Mouse (Mus musculus): ENCODE measurements at regions not wholly inside any gene's neighbourhood (a gene's known extent, or its start where the extent isn't known, plus 50 kb on each side); places are given as distances from the start of the nearest gene placed in this dataset.

DNA sequence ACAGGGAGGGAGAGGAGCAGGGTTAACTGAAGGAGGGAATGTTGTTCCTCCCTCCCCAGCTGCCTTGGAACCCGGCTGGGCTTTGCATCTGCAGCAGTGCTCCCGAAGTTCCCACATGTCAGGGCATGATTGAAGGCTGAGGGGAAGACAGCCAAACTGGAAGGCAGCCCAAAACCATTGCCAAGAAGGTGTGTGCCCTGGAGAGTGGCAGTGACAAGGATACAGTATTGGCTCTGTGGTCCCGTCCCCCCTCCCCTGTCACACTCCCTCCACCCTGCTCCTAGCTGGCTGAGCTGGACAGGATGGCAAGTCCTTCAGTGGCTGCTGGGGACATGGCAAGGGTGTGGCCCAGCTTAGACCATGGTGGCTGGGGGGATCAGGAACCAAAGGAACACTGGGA lies 79.1 kb downstream of the Cyp26b1 start:
- DNase-seq (ENCODE audit: low spot score in 2 of 2) = peak in 1 of 2 experiments; percentile 10

DNA sequence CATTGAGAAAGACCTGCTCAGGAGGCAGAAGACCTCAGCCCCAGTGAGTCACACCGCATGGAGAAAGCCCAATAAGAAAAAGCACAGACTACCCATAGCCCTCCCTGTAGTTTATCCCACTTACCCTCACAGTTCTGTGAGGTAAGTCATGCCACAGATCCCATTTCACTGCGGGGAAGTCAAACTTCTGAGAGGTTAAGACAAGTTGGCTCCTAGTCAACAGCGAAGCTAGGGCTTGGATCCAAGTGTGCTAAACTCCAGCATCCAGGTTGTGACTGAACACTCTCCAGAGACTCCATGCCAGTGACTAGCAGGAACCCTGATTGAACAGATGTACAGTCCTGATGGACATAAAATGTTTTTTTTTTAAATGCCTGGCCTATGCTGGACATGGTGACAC lies 85.1 kb downstream of the Cyp26b1 start:
- DNase-seq (ENCODE audit: low spot score in 2 of 2) = no peak

DNA sequence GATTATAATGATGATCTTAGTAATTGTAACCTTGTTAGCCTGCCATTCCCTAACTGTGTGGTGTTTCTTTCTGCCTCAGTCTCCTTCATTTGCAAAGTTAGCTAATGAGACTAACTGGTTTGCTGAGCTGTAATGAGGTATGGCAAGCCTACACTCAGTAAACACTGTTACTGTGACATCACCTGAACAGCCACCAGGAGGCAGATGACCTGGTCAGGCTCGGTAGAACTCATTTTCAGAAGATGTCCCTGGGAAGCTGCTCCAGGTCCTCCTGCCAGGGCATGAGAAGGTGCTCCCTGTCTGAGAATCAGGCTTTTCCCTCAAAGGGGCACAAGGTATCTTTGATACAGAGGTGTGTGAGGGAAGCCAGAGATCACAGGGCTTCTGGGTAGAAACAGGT lies 87.0 kb downstream of the Cyp26b1 start:
- DNase-seq (ENCODE audit: low spot score in 2 of 2) = no peak

DNA sequence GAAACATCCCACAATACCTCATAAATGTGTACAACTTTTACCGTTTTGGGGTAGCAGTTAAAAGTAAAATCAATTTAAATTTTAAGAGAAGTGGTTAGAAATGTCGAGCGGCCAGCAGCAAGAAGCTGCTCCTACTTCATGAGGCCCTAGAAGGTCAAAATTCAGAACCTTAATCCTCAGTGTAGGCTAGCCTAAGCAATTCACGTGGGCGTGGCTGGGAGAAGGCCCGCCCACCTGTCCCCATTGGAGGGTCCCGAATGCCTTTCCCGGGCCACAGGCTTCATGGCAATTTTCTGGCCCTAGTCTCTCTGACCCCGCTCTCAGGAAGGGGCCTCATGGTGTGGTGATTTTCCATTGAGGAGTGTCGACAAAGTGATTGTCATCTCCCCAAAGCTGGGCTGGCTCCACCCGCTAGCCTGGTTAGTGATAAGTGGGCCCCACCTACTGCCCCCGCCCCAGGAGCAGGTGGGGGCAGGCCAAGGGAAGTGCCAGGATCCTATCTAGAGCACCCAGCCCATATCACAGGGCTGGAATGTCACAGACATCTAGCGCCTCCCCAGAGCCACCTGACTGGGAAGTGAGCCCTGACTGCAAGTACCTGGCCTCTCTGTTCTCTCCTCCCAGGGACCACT lies 93.3 kb downstream of the Cyp26b1 start:
- DNase-seq (ENCODE audit: low spot score in 2 of 2) = no peak

DNA sequence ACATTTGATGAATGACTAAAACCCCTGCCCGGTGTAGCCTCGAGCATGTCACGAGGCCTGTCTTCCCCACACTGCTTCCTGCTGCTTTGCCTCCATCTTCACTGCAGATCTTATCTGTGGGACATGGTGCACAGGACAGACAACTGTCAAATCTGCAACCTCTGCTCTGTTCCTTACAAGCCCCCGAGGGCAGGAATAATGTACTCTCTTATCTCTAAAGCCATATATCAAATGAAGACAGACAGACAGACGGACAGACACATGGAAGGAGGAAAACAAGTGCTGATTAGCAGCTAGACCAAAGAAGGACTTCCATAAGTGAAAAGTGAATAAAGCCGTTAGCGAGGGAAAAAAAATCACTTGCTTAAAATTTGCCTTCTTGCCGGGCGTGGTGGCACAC lies 95.6 kb downstream of the Cyp26b1 start:
- no peak for DNase-seq (ENCODE audit: low spot score in 2 of 2)

DNA sequence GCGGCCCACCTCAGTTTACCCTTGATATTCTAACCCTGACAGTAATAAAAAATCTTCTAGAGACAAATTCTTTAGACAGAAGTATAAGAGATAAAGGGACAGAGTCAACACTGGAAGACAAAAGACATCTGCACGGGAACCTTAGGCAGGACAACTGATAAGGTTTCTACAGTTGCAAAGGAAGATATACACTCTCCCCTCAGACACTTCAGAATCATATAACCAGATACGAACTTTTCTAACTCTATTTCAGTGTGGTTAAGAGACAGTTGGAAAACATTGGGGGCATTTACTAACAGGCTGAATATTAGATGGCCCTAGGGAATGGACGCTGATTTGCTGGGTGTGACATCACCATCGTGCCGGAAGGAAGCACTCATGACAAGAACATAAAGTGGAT lies 100.0 kb downstream of the Cyp26b1 start:
- no peak for DNase-seq (ENCODE audit: low spot score in 2 of 2)

DNA sequence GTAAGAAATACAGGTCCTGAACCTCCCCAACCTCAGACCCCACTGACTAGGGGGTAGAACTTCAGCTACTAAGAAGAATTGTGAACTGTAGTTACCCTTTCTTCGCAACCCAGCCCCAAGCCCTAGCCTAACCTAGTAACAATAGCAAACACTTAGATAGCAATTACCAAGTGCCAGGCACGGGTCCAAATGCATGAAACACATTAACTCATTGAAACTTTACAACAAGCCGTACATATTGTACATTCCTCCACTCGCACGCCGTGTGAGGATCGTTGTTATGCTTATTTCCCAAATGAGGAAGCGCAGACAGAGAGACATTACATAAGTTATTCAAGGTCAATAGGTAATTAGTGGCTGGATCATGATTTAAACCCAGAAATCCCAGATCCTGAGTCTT lies 100.5 kb downstream of the Cyp26b1 start:
- DNase-seq (ENCODE audit: low spot score in 2 of 2) = no peak

DNA sequence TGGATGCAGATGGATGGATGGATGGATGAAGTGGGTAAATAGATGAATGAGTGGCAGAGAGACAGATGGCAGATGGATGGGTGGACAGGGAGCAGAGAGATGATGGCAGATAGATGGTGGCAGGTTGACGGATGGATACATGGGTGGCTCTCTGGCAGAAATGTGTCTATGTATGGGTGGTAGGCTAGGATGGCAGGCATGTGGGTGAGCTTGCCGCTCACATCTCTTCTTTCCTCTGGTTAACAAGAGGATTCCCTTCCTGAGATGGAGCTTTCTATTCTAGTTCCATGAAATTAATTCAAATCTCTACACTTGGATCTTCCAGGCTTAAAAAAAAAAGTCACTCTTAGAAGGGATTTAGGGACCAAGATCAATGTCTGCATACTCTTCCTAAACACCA lies 101.1 kb downstream of the Cyp26b1 start:
- DNase-seq (ENCODE audit: low spot score in 2 of 2) = no peak

DNA sequence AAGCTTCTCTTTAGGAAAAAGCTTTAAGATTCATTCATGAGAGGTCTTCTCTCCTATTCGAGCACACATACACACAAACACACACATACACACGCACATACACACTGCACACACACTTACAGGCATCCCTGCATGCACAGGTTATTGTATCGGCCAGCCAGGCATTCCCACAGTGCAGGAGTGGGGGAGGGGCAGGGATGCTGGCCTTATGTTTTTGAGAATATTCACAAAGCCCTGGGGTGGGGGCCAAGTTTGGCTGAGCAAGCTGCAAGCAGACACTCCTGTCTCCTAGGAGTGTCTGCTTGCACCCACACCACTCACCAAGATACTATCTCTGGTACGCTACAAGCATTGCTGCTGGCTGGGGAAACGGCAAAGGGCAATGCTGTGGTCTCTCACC lies 102.6 kb downstream of the Cyp26b1 start:
- no peak for DNase-seq (ENCODE audit: low spot score in 2 of 2)

DNA sequence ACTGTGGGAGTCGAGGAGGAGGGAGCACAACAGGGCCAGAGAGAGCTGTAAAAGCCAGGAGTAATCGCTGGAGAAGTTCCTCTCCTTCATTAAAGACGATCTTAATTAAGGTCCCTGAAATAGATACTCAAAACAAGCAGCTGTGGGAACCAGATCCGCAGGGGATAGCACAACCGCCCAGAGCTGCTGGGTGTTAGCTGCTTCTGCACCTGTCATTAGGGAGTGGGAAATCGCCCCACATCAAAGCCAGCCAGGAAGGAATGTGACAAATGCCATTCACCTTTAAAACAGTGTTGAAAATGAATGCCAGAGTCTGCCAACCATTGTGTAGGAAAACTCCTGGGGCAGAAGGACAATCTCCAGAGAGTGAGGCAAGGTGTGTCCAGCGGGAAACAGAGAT lies 112.5 kb downstream of the Cyp26b1 start:
- DNase-seq (ENCODE audit: low spot score in 2 of 2) = no peak

DNA sequence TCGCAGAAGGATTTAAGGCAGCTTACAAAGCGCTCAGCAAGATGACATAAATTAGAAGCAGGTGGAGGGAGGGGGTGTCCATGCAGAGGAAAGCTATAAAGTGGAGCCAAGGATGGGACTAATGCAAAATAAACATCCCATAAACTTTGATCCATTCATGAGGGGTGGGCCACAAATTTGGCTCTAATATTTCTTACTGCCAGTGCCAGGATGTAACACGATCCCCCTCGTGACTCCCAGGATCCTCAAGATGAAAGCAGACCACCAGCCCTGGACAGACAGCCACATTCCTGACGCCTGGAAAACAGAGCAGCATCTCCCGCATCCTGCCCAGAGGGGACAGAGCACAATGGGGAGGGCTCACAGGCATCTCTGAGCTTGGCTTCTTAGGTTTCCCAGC lies 116.6 kb downstream of the Cyp26b1 start:
- no peak for DNase-seq (ENCODE audit: low spot score in 2 of 2)

DNA sequence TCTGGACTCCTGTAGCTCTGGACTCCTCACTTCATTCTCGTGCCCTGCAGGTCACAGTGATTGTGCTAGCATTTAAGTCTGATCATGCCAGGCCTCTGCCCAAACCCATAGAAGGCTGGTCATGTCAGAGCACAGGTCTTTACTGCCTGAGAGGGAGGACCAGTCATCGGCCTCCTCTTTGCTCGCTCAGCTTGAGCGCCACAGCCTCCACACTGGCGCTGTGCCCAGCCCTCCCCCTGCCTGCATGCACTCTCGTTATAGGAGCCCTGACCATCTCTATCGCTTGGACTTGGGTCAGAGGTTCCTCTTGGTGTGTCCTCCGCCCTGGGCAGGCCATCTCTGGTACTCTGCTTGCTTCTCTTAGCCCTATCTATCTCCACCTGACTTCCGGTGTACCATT lies 117.2 kb downstream of the Cyp26b1 start:
- DNase-seq (ENCODE audit: low spot score in 2 of 2) = peak in 1 of 2 experiments; percentile 53

DNA sequence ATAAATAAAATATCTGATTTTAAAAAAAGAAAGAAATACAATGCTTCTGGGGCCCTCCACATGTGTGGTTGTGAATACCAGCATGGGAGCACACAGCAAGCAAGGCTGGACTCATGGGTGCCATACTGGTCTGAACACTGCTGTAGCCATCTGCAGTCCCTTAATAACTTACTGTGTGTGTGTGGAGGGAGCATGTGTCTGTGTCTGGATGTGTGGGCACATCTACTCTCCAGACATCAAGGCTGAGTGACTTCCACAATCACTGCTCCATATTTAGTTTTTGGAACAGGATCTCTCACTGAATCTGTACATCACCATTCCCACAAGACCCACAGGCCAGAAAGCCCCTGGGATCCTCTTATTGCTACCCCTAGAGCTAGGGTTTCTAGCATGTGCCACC lies 118.9 kb downstream of the Cyp26b1 start:
- no peak for DNase-seq (ENCODE audit: low spot score in 2 of 2)

DNA sequence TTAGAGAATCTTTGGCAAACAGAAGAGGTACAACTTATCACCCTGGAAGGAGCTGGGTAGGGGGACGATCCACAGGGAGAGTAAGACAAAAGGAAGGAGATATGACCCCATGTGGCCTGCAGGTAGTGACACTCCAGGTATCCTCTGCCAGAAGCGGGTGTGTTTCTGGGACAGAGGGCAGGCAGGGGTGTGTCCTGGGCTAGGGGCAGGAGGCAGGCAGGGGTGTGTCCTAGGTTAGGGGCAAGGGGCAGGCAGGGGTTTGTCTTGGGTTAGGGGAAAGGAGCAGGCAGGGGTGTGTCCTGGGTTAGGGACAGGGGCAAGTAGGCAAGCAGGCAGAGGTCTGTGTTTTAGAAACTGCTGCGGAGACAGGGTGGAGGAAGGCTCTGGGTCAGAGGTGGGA lies 120.5 kb downstream of the Cyp26b1 start:
- DNase-seq (ENCODE audit: low spot score in 2 of 2) = no peak

DNA sequence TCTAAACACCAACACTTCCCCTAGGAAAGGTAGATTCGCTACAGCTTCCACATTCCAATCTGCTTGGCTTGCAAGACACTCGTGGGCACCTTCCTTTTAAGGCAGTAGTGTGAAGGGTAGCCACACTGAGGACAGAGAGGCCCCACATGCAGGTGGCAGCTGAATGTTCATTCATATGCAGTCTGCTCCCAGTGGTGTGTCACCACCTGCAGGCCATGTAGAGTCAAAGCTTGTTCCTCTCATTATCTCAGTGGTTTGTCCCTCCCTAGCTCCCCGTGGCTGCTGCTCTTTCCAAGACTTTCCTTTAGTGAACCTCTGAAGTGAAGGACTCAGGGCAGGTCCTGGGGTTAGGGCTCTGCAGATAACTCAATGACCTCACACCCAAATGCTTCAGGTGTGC lies 121.4 kb downstream of the Cyp26b1 start:
- no peak for DNase-seq (ENCODE audit: low spot score in 2 of 2)

DNA sequence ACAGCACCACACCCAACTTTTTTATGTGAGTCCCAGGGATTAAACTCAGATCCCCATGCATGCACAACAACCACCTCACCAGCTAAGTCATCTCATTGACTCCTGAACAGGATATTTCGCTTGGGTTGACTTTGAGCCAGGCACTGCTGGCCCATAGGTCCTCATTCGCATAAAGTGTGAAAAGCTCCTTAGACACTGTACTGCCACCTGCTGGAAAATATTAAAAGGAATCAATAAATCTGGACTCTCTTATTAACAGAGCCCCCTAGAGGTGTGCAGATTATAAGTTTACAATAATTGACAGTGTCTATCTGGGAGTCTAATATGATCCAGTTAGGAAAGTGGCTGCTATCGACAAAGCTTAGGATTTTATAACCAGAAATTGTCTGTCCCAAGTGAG lies 126.4 kb downstream of the Cyp26b1 start:
- DNase-seq (ENCODE audit: low spot score in 2 of 2) = no peak

DNA sequence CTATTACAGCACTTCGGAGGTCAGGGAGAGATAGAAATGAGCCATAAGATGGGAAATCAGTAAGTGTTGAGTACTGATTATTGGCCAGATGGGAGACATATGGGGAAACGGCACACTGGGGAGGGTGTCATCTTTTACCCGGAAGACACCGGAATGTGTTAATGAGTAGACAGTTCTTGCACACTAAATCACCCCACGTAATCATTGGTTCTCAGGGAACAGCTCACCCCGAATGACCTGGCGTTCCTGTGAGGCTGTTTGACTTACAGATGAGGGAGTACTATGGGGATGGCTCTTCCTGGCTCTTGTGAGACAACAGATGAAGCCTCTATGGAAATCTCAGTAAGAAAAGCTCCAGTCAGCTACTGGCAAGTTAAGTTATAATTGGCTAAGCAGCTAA lies 127.5 kb downstream of the Cyp26b1 start:
- DNase-seq (ENCODE audit: low spot score in 2 of 2) = no peak

DNA sequence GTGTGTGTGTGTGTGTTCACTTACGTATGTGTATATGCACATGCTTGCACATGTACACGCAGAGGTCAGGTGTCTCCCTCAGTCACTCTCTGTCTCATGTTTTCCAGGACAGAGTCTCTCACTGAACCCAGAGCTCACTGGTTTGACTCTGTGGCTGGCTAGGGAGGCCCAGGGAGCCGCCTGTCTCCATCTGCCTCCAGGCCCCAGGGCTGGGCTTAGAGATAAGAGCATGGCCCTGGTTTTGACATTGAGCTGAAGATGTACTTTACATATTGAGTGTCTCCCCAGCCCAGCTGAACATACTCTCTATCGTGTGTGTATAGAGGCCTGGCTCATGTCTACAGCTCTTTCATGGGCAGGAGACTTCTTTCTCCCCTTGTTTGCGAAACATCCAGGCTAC lies 128.1 kb downstream of the Cyp26b1 start:
- DNase-seq (ENCODE audit: low spot score in 2 of 2) = no peak

DNA sequence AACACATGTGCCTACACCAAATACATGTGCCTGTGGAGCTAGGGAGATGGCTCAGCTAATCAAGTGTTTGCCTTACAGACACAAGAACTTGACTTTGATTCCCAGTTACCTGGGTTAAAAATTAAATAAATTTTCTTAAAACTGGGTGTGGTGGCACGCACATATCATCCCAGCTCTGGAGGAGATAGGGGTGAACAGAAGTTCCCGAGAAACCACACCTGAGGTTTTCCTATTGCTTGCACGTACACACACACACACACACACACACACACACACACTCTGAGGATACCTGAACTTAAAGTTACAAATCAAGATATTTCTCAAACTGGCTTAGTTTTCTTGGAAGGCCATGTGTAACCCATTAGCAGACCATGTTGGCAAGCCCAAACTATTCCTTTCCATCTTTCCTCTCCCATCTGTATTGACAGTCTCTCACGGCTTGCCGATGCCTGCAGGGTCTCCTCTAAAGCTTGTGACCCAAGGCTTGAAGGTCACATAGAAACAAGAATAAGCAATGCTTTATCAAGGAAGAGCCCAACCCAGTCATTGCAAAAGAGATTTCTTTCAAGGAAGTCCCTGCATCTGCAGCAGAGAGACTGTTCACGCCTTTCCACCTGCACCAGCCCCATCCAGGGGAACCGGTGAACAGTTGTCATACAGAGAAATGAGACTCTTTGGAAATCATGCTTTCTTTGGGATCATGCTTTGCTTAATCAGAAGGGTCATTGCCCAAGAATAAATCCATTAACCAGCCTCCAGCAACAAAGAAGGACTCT lies 129.9 kb downstream of the Cyp26b1 start:
- no peak for DNase-seq (ENCODE audit: low spot score in 2 of 2)

DNA sequence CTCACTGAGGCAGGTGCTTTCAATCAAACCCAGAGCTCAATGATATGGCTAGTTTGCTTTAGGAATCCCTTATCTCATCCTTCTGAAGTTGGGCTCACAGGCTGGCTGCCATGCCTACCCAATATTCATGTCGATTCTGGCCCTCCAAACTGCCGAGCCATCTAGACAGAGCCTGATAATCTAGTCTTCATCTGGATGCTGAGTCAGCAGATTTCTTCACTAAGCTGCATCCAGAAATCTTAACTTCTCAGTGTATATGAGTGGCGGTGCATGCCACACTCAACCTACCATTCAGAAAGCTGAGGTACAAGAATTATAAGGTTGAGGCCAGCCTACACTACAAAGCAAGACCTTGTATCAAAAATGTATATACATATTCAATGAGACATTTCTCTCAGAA lies 136.9 kb downstream of the Cyp26b1 start:
- DNase-seq (ENCODE audit: low spot score in 2 of 2) = no peak

DNA sequence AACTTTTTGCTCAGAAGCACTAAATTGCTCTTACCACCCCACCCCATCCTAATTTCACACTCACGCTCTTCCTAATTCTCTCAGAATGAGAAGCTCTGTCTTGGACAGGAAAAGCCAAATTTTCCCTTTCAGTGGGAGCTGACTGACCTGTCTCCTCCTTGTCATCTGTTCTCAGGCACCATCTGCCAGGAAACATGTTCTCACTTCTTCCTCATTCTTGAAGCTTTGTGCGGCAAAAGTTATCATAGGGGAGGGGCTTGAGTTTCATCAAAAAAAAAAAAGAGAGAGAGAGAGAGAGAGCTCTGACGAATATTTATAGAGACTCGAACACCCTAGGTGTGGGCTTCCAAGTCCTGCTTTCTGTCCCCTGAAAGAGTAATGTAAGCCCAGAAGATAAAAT lies 148.6 kb downstream of the Cyp26b1 start:
- DNase-seq (ENCODE audit: low spot score in 2 of 2) = no peak

DNA sequence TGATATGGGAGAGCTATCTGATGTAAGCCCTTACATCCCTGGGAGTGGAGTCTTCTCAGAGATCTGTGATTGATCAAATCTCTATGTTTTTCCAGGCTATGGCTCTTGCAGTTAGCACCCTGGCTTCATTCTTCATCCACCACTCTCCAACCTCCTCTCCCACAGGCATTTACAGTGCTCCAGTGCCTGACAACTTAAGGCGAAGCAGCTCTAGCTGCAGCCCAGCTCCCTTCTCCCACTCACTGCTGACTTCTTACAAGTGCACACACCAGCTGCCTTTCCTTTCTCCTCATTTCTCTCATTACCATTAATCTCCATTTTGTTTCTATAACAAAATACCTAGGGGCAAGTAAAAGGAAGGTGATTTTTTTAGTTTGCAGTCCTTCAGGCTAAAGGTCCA lies 151.0 kb downstream of the Cyp26b1 start:
- DNase-seq (ENCODE audit: low spot score in 2 of 2) = no peak

DNA sequence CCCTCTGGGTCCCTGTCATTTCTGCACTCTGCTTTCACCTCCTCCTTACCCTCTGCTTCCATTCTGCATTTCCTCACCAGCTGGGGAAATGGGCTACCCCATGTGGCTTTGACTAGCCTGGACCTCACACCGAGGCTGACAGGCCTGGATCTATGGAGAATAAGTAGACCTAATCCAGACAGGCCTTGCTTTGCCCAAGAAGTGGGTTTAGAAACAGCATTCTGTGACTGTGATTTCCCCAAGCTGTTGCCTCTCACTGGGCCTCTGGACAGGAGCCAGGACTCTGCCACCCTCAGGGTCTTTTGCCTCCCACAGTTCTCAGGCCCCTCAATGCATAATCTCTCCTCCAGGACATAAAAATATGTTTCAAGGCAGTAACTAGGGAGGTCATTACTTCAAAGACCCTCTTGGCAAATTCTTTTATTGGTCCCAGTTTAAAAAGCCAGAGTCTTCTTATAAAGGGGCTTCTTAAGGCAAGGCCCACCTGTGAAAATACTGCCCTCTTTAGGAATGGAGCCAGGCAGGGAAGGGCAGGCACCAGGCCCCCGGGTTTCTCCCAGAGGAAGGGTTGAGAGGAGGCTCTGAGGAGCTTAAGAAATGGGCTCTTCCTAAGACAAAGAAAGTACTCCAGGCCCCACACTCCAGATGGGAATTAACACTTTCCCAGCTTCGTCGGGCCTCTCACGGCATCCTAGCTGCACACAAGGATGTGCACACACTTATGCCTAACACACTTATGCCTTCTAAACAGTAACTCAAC lies 151.8 kb downstream of the Cyp26b1 start:
- DNase-seq (ENCODE audit: low spot score in 2 of 2) = no peak
